Mouse (Mus musculus): ENCODE data around the gene Tbc1d22a. TPM values are rescaled to one million over a fixed set of nuclear protein-coding genes. Genes with fewer than 3 reads are reported as not detected.

The Tbc1d22a gene
- polyA plus RNA-seq (2015; fragmentation: Illumina TruSeq; extraction: RNeasy Lipid Tissue Mini Kit (QIAGEN cat#74804); ENCODE audit: insufficient read depth, low replicate concordance): 11.9 TPM

DNA sequence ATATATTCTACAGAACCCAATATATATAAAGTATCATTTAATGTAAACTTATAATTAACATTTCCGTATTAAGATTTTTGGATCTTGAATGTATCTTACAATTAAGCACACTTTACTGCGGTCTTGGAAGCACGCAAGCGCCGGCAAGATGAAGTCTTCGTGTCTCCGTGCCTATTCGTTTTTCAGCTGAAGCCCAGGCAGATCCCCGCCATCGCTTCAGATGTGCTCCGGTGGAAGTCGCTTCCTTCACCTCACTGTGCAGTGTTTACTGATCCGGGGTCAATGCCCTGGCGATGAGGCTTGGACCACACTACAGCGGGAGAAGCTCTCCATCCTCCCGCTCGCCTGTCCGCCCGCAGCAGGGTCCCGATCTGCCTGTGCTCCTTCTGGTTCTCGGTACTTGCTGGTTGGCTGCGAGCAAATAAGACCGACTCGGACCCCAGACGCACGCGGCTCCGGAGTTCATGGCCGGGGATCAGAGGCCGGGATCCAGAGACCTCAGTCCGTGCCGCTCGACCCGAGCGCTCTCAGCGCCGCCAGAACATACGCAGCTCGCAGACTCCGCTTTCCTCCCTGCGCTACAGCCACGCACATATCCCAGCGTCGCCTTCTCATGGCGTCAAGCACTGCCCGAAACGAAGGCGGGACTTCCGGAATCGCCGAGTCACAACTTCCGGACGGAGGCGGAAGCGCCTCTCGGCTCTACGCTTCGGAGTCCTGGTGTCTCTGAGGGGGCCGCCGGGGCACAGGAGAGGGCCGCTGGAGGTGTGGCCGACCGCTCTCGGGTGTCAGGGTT, at the start of gene Tbc1d22a:
Gene Tbc1d22a (plus strand): TSS at position 707 of the 796 bp plus-strand sequence.

DNA sequence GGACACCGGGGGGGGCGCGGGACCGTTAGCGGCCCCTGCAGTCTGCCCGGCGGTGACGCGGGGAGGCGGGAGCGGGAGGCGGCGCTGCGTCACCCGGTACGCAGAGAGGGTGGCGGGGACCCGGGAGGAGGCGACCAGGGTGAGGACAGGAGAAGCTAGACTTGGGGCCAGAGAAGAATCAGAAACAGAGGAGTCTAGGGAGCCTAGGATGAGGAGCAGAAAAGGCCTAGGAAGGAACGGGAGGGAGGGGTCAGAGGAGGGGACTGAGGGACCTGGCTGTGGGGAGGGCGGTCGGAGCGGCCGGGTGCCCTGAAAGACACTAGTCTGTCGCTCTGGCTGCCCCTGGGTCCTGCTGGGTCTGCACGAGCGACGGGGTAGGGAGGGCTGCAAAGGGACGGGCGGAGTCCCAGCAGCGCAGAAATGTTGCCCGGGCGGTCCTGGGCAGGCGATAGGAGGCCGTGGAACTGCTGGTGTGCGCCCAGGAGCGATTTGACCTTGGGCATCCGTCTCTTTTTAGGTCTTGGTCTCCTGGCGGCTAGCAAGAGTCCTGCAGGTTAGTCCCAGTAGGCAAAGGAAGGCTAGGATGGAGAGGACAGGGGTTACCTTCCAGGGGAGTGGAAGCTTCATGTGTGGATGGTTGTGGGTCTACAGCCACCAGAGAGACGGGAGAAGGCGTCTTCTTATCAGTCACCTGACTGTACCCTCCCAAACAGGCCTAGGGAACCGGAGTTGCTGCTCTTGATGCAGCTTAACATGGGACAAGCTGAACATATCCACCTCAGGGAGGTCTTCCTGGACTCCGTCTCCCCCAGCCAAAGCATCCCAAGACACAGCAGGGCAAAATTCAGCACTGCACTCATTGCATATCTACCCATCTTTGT, 28.3 kb upstream of the Tbc1d22a start, which contains the start of gene Cerk:
Gene Cerk (minus strand): TSS at position 453 of the 881 bp plus-strand sequence.

Other genes starting within 250 kb of the Tbc1d22a start
- 1.8 TPM for gene Celsr1, start 180.7 kb upstream of the Tbc1d22a start, polyA plus RNA-seq (2015; fragmentation: Illumina TruSeq; extraction: RNeasy Lipid Tissue Mini Kit (QIAGEN cat#74804); ENCODE audit: insufficient read depth, low replicate concordance)
- 27.1 TPM for gene Gramd4, start 156.8 kb upstream of the Tbc1d22a start, polyA plus RNA-seq (2015; fragmentation: Illumina TruSeq; extraction: RNeasy Lipid Tissue Mini Kit (QIAGEN cat#74804); ENCODE audit: insufficient read depth, low replicate concordance)
- 60.5 TPM for gene Cerk, start 28.3 kb upstream of the Tbc1d22a start, polyA plus RNA-seq (2015; fragmentation: Illumina TruSeq; extraction: RNeasy Lipid Tissue Mini Kit (QIAGEN cat#74804); ENCODE audit: insufficient read depth, low replicate concordance)

All from spleen, adult 10 weeks (tissue).